Comparison of ENCODE assay signal across 8 mouse cellular contexts in the genomic region with DNA sequence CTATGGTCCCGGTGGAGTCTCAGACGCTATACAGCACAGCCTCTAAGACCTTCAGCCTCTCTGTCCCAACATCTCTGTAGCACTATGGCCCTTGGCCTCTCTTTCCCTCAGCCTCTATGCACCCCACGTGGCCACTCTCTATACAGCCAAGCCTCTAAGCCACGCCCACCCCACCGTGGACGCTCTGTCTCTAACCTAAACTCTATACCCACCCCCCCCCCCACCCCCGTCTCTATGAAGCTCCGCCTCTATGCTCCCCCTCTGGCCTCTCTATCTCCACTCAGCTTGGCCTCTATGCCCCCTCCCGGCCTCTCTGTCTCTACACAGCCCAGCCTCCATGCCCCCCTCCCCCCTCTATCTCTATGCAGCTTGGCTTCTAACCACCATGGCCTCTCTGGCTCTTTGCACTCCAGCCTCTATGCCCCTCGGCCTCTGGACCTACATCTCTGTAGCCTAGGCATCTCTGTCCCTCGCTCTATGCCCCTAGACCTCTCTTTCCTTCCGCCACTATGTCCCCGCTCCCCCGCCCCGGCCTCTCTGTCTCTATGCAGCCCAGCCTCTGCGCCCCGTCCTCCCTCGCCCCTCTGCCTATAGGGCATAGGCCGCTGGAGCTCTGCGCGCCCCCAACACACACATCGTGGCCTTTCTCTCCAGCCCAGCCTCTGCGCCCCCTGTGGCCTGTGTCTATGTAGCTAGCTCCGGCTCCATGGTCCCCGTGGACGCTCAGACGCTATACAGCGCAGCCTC. TPM values are rescaled to one million over a fixed set of nuclear protein-coding genes. Genes with fewer than 3 reads are reported as not detected.
DNase-seq lines count a peak whose midpoint lies in the region; ATAC-seq and TF ChIP-seq lines count a peak whose summit lies in the region.

No protein-coding gene starts in this region.

- WGBS in heart, postnatal 0 days: 22% methylated on average over 25 of the region's 28 CpGs
- 15% methylated on average over 23 of the region's 28 CpGs for WGBS in lung, postnatal 0 days

- H3K27me3 ChIP-seq in heart, postnatal 0 days (ENCODE audit: control insufficient read depth, insufficient read depth, low read length): no peaks in the 10 kb centered on the region
- H3K27me3 ChIP-seq in lung, postnatal 0 days (replicated peaks; ENCODE audit: insufficient read depth, low read length): no peaks in the 10 kb centered on the region

- no peaks in the 10 kb centered on the region for H3K4me1 ChIP-seq in heart, postnatal 0 days (ENCODE audit: control insufficient read depth, insufficient read depth)
- H3K4me1 ChIP-seq in lung, postnatal 0 days (ENCODE audit: insufficient read depth, low read depth, low read length): no peaks in the 10 kb centered on the region

- H3K4me2 ChIP-seq in heart, postnatal 0 days (ENCODE audit: low read depth, low read length): peak overlapping the region; percentile 70
- H3K4me2 ChIP-seq in lung, postnatal 0 days (replicated peaks; ENCODE audit: low read depth, low read length): peak overlapping the region; percentile 62

- no peaks in the 10 kb centered on the region for H3K9me3 ChIP-seq in heart, postnatal 0 days (replicated peaks; ENCODE audit: control insufficient read depth, low read length)
- H3K9me3 ChIP-seq in lung, postnatal 0 days (ENCODE audit: low read length): no peaks in the 10 kb centered on the region

- no peak for TF ChIP-seq EP300 in heart, postnatal 0 days (IDR thresholded peaks at IDR 0.05; ENCODE audit: low read depth)
- no peak for TF ChIP-seq EP300 in lung, postnatal 0 days (IDR thresholded peaks at IDR 0.05)

- peak; percentile 55 for DNase-seq in WW6 (ENCODE audit: low read depth, low spot score)
- peak; percentile 83 for DNase-seq in embryo, embryonic 9.5 days (ENCODE audit: extremely low spot score)
- no peak for DNase-seq in heart, postnatal 0 days (ENCODE audit: low spot score)
- DNase-seq in kidney, postnatal 14 days: peak; percentile 29
- DNase-seq in lung, postnatal 0 days (ENCODE audit: low spot score): peak; percentile 77
- DNase-seq in ovary, postnatal 14 days (ENCODE audit: low spot score): peak; percentile 15
- DNase-seq in thymus, postnatal 10 days (ENCODE audit: low spot score in 2 of 2): peak; percentile 43 to 56

- peak overlapping the region; percentile 42; the same call in 1 of the 2 replicates for H3K9ac ChIP-seq in heart, postnatal 0 days (replicated peaks; ENCODE audit: low read depth, low read length)
- no peak overlapping the region for H3K9ac ChIP-seq in lung, postnatal 0 days (replicated peaks; ENCODE audit: low read depth)

- no peaks in the 10 kb centered on the region for H3K36me3 ChIP-seq in heart, postnatal 0 days (replicated peaks; ENCODE audit: control insufficient read depth, insufficient read depth, low read length)
- no peaks in the 10 kb centered on the region for H3K36me3 ChIP-seq in lung, postnatal 0 days (ENCODE audit: insufficient read depth, low read length)

- ATAC-seq in CD4-positive, CD25-positive, alpha-beta regulatory T cell, adult 4 months: peak; percentile 60
- peak; percentile 74 for ATAC-seq in heart, postnatal 0 days (ENCODE audit: insufficient read depth, low read depth)
- ATAC-seq in lung, postnatal 0 days: peak; percentile 83

- peak; percentile 15; the same call in 1 of the 2 replicates for TF ChIP-seq CTCF in heart, postnatal 0 days (IDR thresholded peaks at IDR 0.05; ENCODE audit: low read depth)
- peak; percentile 64 for TF ChIP-seq CTCF in lung, postnatal 0 days (IDR thresholded peaks at IDR 0.05)

- H3K27ac ChIP-seq in heart, postnatal 0 days (ENCODE audit: low read depth): peak overlapping the region; percentile 57; the same call in 1 of the 2 replicates
- peak overlapping the region; percentile 33; the same call in 1 of the 2 replicates for H3K27ac ChIP-seq in lung, postnatal 0 days (ENCODE audit: low read length)

- peak overlapping the region; percentile 42 for H3K4me3 ChIP-seq in heart, postnatal 0 days (ENCODE audit: low read depth, low read length)
- H3K4me3 ChIP-seq in lung, postnatal 0 days (ENCODE audit: low read depth, low read length): peak overlapping the region; percentile 25; the same call in 1 of the 2 replicates

RNA-seq across cellular contexts. Expression of gene Las1l, which starts 11.3 kb away (rescaled TPM):
- polyA plus RNA-seq in CD4-positive, CD25-positive, alpha-beta regulatory T cell, adult 4 months (2017; shearing (Covaris generic)): 100 to 1,000 TPM in 1 of 2 experiments, 10 to 100 TPM in 1; 57.8 to 125 TPM
- total RNA-seq in heart, postnatal 0 days (2014; rRNA removed; ENCODE audit: low replicate concordance): 14.4 and 15.2 TPM in 2 replicates
- 39.5 and 43.4 TPM in 2 replicates for polyA plus RNA-seq in heart, postnatal 0 days (2015; fragmentation: Nextera tagmentation; extraction: Ambion mirVana)
- 28.9 and 32.7 TPM in 2 replicates for polyA plus RNA-seq in lung, postnatal 0 days (2015; fragmentation: Nextera tagmentation; extraction: Ambion mirVana)
